Mouse (Mus musculus): ENCODE data around the gene Fcf1. TPM values are rescaled to one million over a fixed set of nuclear protein-coding genes. Genes with fewer than 3 reads are reported as not detected.

Fcf1 gene
- total RNA-seq (2021), result 10 to 100 TPM; 87.4 to 99.4 TPM
- long read RNA-seq, experiment 1, transcript Fcf1-201 (8 exons, 749 nt), result major isoform, 58 of 129 reads
- long read RNA-seq, experiment 1, partial matches to known transcripts, result 68 of 129 reads
- long read RNA-seq, experiment 1, other reads (novel, unspliced or antisense), result 3 of 129 reads
- long read RNA-seq, experiment 2, transcript Fcf1-201 (8 exons, 749 nt), result major isoform, 27 of 56 reads
- long read RNA-seq, experiment 2, partial matches to known transcripts, result 29 of 56 reads
- long read RNA-seq, experiment 2, other reads (novel, unspliced or antisense), result 0 of 56 reads

- peak; percentile 91 to 92 for DNase-seq
Measured at GRCm38 (mm10) chr12:84970428-84971096, at the start of gene Fcf1, which contains the start of gene Arel1. Gene Fcf1, plus strand, starts transcription at chr12:84970897. Gene Arel1, minus strand, starts transcription at chr12:84970900.

DNA sequence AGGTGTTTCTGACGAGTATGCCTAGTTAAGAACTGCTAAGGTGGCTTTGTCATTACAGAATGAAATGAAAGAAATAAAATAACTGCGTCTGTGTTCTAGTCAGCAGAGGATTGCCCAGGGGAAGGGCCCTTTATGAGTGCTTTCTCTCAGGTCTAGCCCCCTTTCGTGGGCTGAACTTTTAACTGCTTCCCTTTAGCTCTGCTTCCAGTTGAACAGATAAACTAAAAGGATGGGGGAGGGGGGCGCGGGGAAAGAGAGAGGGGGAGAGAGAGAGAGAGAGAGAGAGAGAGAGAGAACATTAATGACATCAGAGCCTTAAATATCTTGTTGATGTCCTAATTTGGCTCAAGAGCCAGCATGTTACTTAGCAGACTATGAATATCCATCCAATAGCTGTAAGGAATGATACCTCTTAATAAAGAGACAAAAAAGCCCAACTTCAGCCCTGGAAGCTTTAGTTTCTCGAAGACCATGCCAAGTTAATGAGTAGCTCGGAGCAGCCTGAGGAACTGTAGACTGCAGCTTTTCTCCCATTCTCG is 48.7 kb upstream of the Fcf1 start:
- no peak for DNase-seq

GRCm38 (mm10) chr12:84924324-84924723 is 46.4 kb upstream of the Fcf1 start:
- DNase-seq, result no peak

- DNase-seq, result no peak
Measured at GRCm38 (mm10) chr12:84926542-84926941, 44.2 kb upstream of the Fcf1 start.

DNA sequence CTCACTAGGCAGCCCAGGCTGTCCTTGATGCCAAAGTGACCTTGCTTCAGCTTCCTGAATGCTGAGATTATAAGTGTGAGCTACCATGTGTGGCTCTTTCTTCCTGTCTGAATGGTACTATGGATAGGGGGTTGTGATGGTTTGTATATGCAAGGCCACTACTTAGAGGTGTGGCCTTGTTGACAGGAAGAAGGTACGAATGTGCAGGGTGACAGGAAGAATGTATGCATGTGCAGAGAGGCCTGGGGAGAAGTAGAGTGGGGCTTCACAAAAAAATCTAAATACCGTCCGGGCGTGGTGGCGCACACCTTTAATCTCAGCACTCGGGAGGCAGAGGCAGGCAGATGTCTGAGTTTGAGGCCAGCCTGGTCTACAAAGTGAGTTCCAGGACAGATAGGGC is 38.5 kb upstream of the Fcf1 start:
- no peak for DNase-seq

DNA sequence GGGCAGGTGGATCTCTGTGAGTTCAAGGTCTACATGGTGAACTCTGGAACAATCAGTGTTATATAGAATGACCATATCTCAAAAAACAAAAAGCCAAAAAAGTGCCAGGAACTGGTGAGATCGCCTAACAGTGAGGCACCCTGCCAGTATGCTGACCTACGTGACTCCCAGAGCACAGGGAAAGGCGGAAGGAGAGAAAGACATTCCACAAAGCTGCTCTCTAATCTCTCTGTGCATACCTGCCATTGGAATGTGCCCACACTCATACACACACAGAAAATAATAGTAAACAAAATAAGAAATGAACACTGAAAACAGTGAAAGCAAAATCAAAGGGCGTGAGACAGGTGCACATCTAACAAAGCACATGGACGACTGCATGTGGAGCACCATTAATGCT is 35.4 kb upstream of the Fcf1 start:
- no peak for DNase-seq

DNA sequence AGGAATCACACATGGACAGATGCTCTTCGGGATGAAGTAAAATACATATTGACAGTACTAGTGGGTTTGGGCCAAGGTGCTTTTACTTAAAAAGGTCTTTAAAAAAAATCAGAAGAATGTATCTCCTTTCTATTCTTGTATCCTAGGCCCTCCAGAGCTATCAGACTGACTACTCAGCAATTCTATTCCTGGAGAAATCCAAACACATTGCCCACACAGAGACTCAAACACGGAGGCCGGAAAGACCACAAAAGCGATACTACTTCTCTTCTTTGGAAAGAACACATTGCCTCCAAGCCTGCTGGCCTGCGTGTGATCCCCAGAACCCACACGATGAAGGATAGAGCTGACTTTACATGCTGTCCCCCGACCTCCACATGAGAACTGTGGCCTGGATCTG is 31.6 kb upstream of the Fcf1 start:
- no peak for DNase-seq

DNA sequence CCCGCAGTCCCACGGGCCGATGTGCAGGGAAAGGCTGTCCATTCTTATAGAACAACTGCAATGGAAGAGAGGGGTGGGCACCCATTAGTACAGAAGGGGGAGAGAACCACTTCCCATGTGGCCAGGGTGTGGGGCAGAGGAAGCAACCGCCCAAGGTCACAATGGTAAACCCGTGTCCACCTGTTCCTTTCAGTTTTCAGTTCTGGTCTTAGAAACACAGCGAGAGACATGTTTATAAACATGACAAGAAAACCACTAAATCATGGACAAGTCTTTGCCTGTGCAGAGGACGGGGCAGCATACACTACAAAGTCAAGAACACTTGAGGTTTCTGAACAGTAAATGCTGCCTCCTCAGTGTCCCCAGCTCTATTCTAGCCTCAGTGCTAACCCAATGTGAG is 30.4 kb upstream of the Fcf1 start:
- DNase-seq, result no peak

GRCm38 (mm10) chr12:84941717-84942116 is 29.0 kb upstream of the Fcf1 start:
- DNase-seq, result no peak

DNA sequence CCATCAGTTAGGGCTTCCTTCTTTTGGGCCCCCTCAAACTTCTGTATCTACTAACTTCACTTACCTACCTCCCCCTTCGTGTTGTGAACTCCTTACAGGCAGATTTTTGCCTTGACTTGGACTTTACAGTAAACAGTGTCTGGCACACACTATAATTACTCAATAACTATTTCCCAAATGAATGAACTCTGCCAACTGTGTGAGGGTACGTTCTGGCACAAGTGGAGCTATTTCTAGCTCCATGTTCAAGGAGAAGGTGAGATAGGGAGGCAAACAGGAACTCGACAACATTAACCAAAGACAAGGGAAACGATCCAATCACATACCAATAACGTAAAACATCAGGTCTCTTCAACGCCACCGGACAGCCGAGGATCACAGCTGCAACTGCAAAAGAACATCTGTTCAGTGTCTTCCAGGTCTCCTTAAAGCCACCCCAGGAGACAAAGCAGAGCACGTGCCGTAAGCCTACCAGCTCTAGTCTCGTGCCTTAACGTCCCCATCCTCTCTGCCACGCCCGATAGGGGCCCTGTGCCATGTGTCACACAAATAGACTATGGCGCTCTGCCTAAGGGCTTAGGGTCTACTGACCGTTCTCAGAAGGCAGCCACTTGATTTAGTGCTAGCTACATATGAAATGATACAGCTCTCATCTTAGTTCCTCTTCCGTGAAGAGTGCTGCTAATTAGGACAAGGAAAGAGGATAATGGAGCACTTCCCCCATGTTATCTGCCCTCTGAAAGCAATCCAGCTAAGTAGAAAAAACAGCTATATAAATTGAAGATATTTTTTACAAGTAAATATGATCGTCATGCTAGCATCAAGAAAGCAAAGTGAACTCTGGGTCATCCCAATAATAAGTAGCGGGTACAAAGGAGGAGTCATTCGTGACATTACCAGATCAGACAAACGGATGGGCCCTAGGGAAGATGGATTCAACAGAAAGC is 27.4 kb upstream of the Fcf1 start:
- DNase-seq, result no peak

DNA sequence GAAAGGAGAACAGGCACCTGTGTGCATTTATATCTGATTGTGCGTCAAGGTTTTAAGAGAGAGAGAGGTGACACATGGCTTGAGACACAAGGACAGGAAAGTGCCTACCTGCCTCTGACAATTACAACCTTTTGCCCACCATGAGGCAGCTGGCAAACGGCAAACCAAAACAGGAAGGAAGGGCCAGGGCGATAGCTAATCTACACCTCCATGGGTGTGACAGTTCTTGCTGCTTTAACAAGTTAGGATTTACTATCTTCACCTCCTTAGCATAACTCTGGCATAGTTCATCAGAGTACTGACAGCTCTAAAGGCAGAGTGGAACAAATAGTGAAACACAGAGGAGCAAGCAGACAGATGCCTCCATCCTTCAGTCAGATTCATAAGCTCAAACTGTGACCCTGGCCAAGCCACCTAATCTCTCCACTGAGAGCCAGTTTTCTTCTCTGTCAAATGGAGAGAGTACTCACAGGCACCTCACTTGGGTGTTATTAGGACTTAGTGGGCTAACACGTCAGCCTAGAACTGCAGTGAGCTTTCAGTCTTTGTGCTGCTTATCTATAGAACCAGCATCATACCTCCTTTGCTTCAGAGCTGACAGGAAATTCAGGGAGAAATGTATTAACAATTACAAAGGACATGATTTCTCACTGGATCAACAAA is 26.4 kb upstream of the Fcf1 start:
- no peak for DNase-seq

GRCm38 (mm10) chr12:84944813-84945553 is 25.7 kb upstream of the Fcf1 start:
- no peak for DNase-seq

GRCm38 (mm10) chr12:84947894-84948583 is 22.7 kb upstream of the Fcf1 start:
- peak in 1 of 2 experiments; percentile 24 for DNase-seq

GRCm38 (mm10) chr12:84948584-84949285 is 22.0 kb upstream of the Fcf1 start:
- no peak for DNase-seq

GRCm38 (mm10) chr12:84950763-84951162 is 19.9 kb upstream of the Fcf1 start:
- peak in 1 of 2 experiments; percentile 34 for DNase-seq

- no peak for DNase-seq
Measured at GRCm38 (mm10) chr12:84951531-84951930, 19.2 kb upstream of the Fcf1 start.

DNA sequence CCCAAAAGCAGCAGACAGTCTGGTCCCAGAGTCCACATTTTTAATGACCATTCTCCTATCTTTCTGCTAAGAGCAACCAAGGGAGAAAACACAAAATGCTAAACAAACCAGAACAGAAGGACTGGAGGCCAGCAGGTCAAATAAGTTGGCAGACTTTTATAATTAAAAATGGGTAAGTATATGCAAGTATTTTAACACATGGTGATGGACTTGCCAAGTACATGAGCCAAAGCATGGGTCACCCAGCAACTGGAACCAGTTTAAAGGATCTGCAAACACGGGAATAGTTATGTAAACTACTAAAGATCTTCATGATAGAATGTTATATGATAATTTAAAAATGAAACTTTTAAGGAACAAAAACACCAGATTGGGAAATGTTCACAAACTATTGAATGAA is 18.3 kb upstream of the Fcf1 start:
- DNase-seq, result no peak

DNA sequence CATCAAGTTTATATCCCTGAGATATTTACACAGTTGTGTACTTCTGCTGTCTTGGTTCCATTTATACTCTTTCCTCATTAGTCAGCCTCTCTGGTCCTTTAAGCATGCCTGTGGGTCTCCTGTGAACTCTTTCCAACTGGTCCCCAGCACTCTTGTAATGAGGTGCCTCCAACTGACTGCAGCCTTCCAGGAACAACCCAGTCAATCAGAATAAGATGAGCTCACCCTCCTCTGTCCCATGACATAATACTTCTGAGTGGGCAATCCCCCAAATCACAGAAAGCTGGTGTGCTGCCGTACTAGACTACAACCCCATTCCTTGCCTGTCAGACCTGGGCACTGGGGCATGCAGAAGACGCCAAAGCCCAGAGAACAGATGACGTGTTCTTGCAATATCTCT is 14.4 kb upstream of the Fcf1 start:
- no peak for DNase-seq

GRCm38 (mm10) chr12:84958794-84959356 is 11.8 kb upstream of the Fcf1 start:
- DNase-seq, result no peak
